ENCODE assay signal across 8 mouse cellular contexts in the genomic region with DNA sequence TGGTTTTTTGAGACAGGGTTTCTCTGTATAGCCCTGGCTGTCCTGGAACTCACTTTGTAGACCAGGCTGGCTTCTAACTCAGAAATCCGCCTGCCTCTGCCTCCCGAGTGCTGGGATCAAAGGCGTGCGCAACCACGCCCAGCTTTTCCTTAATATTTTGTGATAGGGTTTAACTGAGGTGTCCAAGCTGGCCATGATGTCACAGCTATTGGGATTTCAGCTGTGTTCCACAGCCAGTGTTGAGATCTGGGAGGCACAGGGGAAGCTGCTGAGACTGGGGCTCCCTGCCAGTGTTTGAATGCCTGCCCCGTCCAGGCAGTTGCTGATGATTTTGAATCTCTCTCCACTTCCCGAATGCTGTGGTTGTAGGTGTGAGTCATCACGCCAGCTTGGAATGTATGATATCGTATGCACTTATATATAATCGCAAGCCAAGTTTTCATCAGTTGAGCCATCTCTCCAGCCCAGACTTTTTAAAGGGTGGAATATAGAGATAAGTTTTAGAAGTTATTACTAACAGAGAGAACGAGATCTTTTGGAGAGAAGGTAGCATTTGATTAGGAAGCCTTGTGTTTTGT. TPM values are rescaled to one million over a fixed set of nuclear protein-coding genes. Genes with fewer than 3 reads are reported as not detected.
DNase-seq lines count a peak whose midpoint lies in the region; ATAC-seq and TF ChIP-seq lines count a peak whose summit lies in the region.
"Had no signal": no experiment of that assay in that cellular context is flagged by ENCODE, and none has a peak within 500 bp of the region (broad histone marks: within the 10 kb centered on the region; RNA-seq: fewer than 3 reads in every experiment).

No protein-coding gene starts in this region.

- H3K9me3 ChIP-seq in ES-Bruce4 (replicated peaks; ENCODE audit: control insufficient read depth, insufficient read depth, low read length, poor library complexity, severe bottlenecking) = peaks cover 5% of the 10 kb centered on the region; the same call in 1 of the 2 replicates
- no peaks in the 10 kb centered on the region for H3K9me3 ChIP-seq in liver, embryonic 13.5 days (replicated peaks)
- no peaks in the 10 kb centered on the region for H3K9me3 ChIP-seq in hindbrain, postnatal 0 days (ENCODE audit: low read length)

- no peak for TF ChIP-seq CTCF in ES-Bruce4 (IDR thresholded peaks at IDR 0.05; ENCODE audit: low read depth, low read length)
- TF ChIP-seq CTCF in heart, adult 2 months (IDR thresholded peaks at IDR 0.05) = no peak
- TF ChIP-seq CTCF in hindbrain, postnatal 0 days (IDR thresholded peaks at IDR 0.05; ENCODE audit: low read depth) = no peak
- no peak for TF ChIP-seq CTCF in kidney, adult 2 months (conservative IDR thresholded peaks at IDR 0.05; ENCODE audit: insufficient read depth, insufficient read length, low read depth, low read length)

- no peak for TF ChIP-seq EP300 in ES-Bruce4 (IDR thresholded peaks at IDR 0.05; ENCODE audit: insufficient read depth, low read depth, low read length)
- no peak for TF ChIP-seq EP300 in heart, adult 2 months (IDR thresholded peaks at IDR 0.05; ENCODE audit: insufficient read depth, low read depth, low read length)

- H3K9ac ChIP-seq in ES-Bruce4 (ENCODE audit: low read depth, poor library complexity, severe bottlenecking) = peak overlapping the region; percentile 64
- no peak overlapping the region for H3K9ac ChIP-seq in heart, adult 2 months (ENCODE audit: low read depth, low read length)
- H3K9ac ChIP-seq in liver, embryonic 13.5 days = no peak overlapping the region
- no peak overlapping the region for H3K9ac ChIP-seq in hindbrain, postnatal 0 days (replicated peaks; ENCODE audit: low read length)

- ATAC-seq in liver, embryonic 13.5 days (ENCODE audit: low read depth) = peak; percentile 72
- ATAC-seq in hindbrain, postnatal 0 days = no peak

- no peaks in the 10 kb centered on the region for H3K27me3 ChIP-seq in ES-Bruce4 (ENCODE audit: control insufficient read depth, insufficient read depth, low read length, poor library complexity, severe bottlenecking)
- no peaks in the 10 kb centered on the region for H3K27me3 ChIP-seq in heart, adult 2 months (ENCODE audit: control insufficient read depth, insufficient read depth, low read length)
- H3K27me3 ChIP-seq in liver, embryonic 13.5 days = no peaks in the 10 kb centered on the region
- H3K27me3 ChIP-seq in hindbrain, postnatal 0 days (ENCODE audit: insufficient read depth, low read length) = no peaks in the 10 kb centered on the region
- H3K27me3 ChIP-seq in kidney, adult 2 months (replicated peaks; ENCODE audit: control insufficient read depth, insufficient read depth, low read length) = no peaks in the 10 kb centered on the region

- peaks cover 12% of the 10 kb centered on the region for H3K4me1 ChIP-seq in ES-Bruce4 (ENCODE audit: control insufficient read depth, insufficient read depth, low read length)
- peaks cover 5% of the 10 kb centered on the region for H3K4me1 ChIP-seq in heart, adult 2 months (ENCODE audit: control insufficient read depth, insufficient read depth, low read length)
- peaks cover 66% of the 10 kb centered on the region for H3K4me1 ChIP-seq in liver, embryonic 13.5 days (replicated peaks)
- peaks cover 3% of the 10 kb centered on the region; the same call in 1 of the 2 replicates for H3K4me1 ChIP-seq in hindbrain, postnatal 0 days (ENCODE audit: insufficient read depth, low read length)
- H3K4me1 ChIP-seq in kidney, adult 2 months (ENCODE audit: control insufficient read depth, insufficient read depth, low read length) = peaks cover 10% of the 10 kb centered on the region; the same call in 1 of the 2 replicates

- peaks cover 6% of the 10 kb centered on the region for H3K36me3 ChIP-seq in ES-Bruce4 (ENCODE audit: control insufficient read depth, insufficient read depth, low read length, poor library complexity, severe bottlenecking)
- no peaks in the 10 kb centered on the region; the same call in 1 of the 2 replicates for H3K36me3 ChIP-seq in heart, adult 2 months (ENCODE audit: control insufficient read depth, insufficient read depth, low read length)
- no peaks in the 10 kb centered on the region for H3K36me3 ChIP-seq in liver, embryonic 13.5 days
- H3K36me3 ChIP-seq in hindbrain, postnatal 0 days (ENCODE audit: insufficient read depth, low read length) = no peaks in the 10 kb centered on the region
- no peaks in the 10 kb centered on the region for H3K36me3 ChIP-seq in kidney, adult 2 months (ENCODE audit: control insufficient read depth, insufficient read depth, low read length)

- peak overlapping the region; percentile 49; the same call in 1 of the 2 replicates for H3K27ac ChIP-seq in ES-Bruce4 (ENCODE audit: insufficient read depth, low read length)
- H3K27ac ChIP-seq in heart, adult 2 months = no peak overlapping the region
- H3K27ac ChIP-seq in liver, embryonic 13.5 days = no peak overlapping the region
- H3K27ac ChIP-seq in hindbrain, postnatal 0 days = no peak overlapping the region
- no peak overlapping the region for H3K27ac ChIP-seq in kidney, adult 2 months (ENCODE audit: insufficient read depth, low read depth, low read length)
- H3K27ac ChIP-seq: left cerebral cortex, adult 2 months had no signal

- H3K4me3 ChIP-seq in ES-Bruce4 (ENCODE audit: low read depth, low read length) = no peak overlapping the region
- no peak overlapping the region for H3K4me3 ChIP-seq in heart, adult 2 months
- no peak overlapping the region for H3K4me3 ChIP-seq in liver, embryonic 13.5 days (replicated peaks)
- H3K4me3 ChIP-seq in hindbrain, postnatal 0 days (ENCODE audit: low read length) = no peak overlapping the region
- H3K4me3 ChIP-seq in kidney, adult 2 months (ENCODE audit: insufficient read depth, low read depth, low read length) = no peak overlapping the region
- H3K4me3 ChIP-seq: left cerebral cortex, adult 2 months had no signal

- no peaks in the 10 kb centered on the region; the same call in 1 of the 2 replicates for H3K79me2 ChIP-seq in heart, adult 2 months (replicated peaks; ENCODE audit: control insufficient read depth, insufficient read depth, low read length)

- WGBS in heart, adult 2 months = 51% methylated on average over 11 of the region's 11 CpGs
- 43% methylated on average over 11 of the region's 11 CpGs for WGBS in liver, embryonic 13.5 days (ENCODE audit: insufficient replicate concordance)
- WGBS in hindbrain, postnatal 0 days = 81% methylated on average over 11 of the region's 11 CpGs
- WGBS in kidney, adult 2 months = 89% methylated on average over 11 of the region's 11 CpGs

- peak; percentile 99 for DNase-seq in 3T3-L1 (ENCODE audit: low read depth, low spot score)
- DNase-seq in heart, adult 2 months = peak; percentile 30 to 49
- DNase-seq in liver, embryonic 13.5 days = peak; percentile 27
- DNase-seq in hindbrain, postnatal 0 days (ENCODE audit: low spot score) = no peak
- no peak for DNase-seq in thymus, adult 18-20 months
- DNase-seq in kidney, adult 2 months = no peak

- TF ChIP-seq POLR2A in ES-Bruce4 (IDR thresholded peaks at IDR 0.05; ENCODE audit: insufficient read depth, low read length) = no peak
- no peak for TF ChIP-seq POLR2A in heart, adult 2 months (IDR thresholded peaks at IDR 0.05; ENCODE audit: insufficient read depth, low read depth, low read length)
- TF ChIP-seq POLR2A in kidney, adult 2 months (IDR thresholded peaks at IDR 0.05; ENCODE audit: low read depth, low read length) = no peak

- peak overlapping the region; percentile 25 for H3K4me2 ChIP-seq in liver, embryonic 13.5 days
- H3K4me2 ChIP-seq in hindbrain, postnatal 0 days (ENCODE audit: low read depth, low read length) = no peak overlapping the region

- intact Hi-C loops in heart, adult 2 months (cut with DNase I) = no loop called here

RNA-seq across cellular contexts. Expression of gene Cbfa2t2, which starts 27.4 kb away (rescaled TPM):
- polyA plus RNA-seq in ES-Bruce4 (2011; ENCODE audit: insufficient read depth, insufficient read length, low read depth, missing spikeins) = 79.9 and 89.5 TPM in 2 replicates
- 10 to 100 TPM; 15.6 to 17.3 TPM for total RNA-seq in heart, adult 2 months (2021)
- 7.8 and 14.4 TPM in 2 replicates for polyA plus RNA-seq in heart, adult 2 months (2012; rRNA removed)
- 8.4 and 9.6 TPM in 2 replicates for polyA plus RNA-seq in liver, embryonic 13.5 days (2015; fragmentation: Nextera tagmentation; extraction: Ambion mirVana)
- 48.3 and 51.7 TPM in 2 replicates for total RNA-seq in hindbrain, postnatal 0 days (2014; rRNA removed)
- polyA plus RNA-seq in hindbrain, postnatal 0 days (2015; fragmentation: Nextera tagmentation; extraction: Ambion mirVana) = 31.6 and 33.4 TPM in 2 replicates
- polyA plus RNA-seq in kidney, adult 2 months (2012; rRNA removed) = 11.7 and 11.8 TPM in 2 replicates

RNA-seq across cellular contexts. Expression of gene Snta1, which starts 55.8 kb away (rescaled TPM):
- polyA plus RNA-seq in ES-Bruce4 (2011; ENCODE audit: insufficient read depth, insufficient read length, low read depth, missing spikeins) = 11.7 and 13.5 TPM in 2 replicates
- total RNA-seq in heart, adult 2 months (2021) = 10 to 100 TPM; 73.6 to 95.0 TPM
- 64.8 and 66.0 TPM in 2 replicates for polyA plus RNA-seq in heart, adult 2 months (2012; rRNA removed)
- polyA plus RNA-seq in liver, embryonic 13.5 days (2015; fragmentation: Nextera tagmentation; extraction: Ambion mirVana) = 1.7 and 2.0 TPM in 2 replicates
- 40.4 and 41.1 TPM in 2 replicates for total RNA-seq in hindbrain, postnatal 0 days (2014; rRNA removed)
- 20.0 and 20.1 TPM in 2 replicates for polyA plus RNA-seq in hindbrain, postnatal 0 days (2015; fragmentation: Nextera tagmentation; extraction: Ambion mirVana)
- polyA plus RNA-seq in kidney, adult 2 months (2012; rRNA removed) = 60.5 and 63.4 TPM in 2 replicates

Comparison
In these comparisons a context has a peak if more than half of its experiments do, and no peak if none do; other contexts are left out.
1. DNase-seq: peak in 3T3-L1 (single experiment), heart, adult 2 months (2 of 2) and liver, embryonic 13.5 days (single experiment); none in hindbrain, postnatal 0 days (single experiment), thymus, adult 18-20 months (0 of 2) and kidney, adult 2 months (single experiment).